Mouse (Mus musculus): ENCODE measurements around the gene Apod. TPM values are rescaled to one million over a fixed set of nuclear protein-coding genes. Genes with fewer than 3 reads are reported as not detected.

Apod gene
- polyA plus RNA-seq, 1 experiment from 2014 or later = 17.4 TPM

- H3K4me3 ChIP-seq = no peak overlapping the region
Measured at GRCm38 (mm10) chr16:31293761-31294160, 20.8 kb downstream of the Apod start.

GRCm38 (mm10) chr16:31290751-31291365, 23.8 kb downstream of the Apod start:
- no peak overlapping the region for H3K4me3 ChIP-seq
- DNase-seq (ENCODE audit: low spot score) = no peak
- no peaks in the 10 kb centered on the region for H3K4me1 ChIP-seq
- H3K9me3 ChIP-seq (replicated peaks) = no peaks in the 10 kb centered on the region
- H3K27ac ChIP-seq (replicated peaks) = no peak overlapping the region
- WGBS = 88% methylated on average over 7 of the region's 7 CpGs
- H3K27me3 ChIP-seq (ENCODE audit: low read depth, poor library complexity, severe bottlenecking) = no peaks in the 10 kb centered on the region
- no peaks in the 10 kb centered on the region for H3K36me3 ChIP-seq

More at GRCm38 (mm10) chr16:31293761-31294160, 20.8 kb downstream of the Apod start:
- 79% methylated on average over 4 of the region's 4 CpGs for WGBS
- Histone ChIP-seq H3K9me3 (replicated peaks) (no peaks in the 10 kb centered on the region), H3K4me1 (no peaks in the 10 kb centered on the region), H3K27ac (replicated peaks) (no peak overlapping the region), H3K27me3 (ENCODE audit: low read depth, poor library complexity, severe bottlenecking) (no peaks in the 10 kb centered on the region), H3K36me3 (no peaks in the 10 kb centered on the region)
- DNase-seq (ENCODE audit: low spot score) = no peak

GRCm38 (mm10) chr16:31290281-31290680, 24.3 kb downstream of the Apod start:
- Histone ChIP-seq H3K36me3 (no peaks in the 10 kb centered on the region), H3K27me3 (ENCODE audit: low read depth, poor library complexity, severe bottlenecking) (no peaks in the 10 kb centered on the region), H3K9me3 (replicated peaks) (no peaks in the 10 kb centered on the region), H3K4me1 (no peaks in the 10 kb centered on the region), H3K4me3 (no peak overlapping the region), H3K27ac (replicated peaks) (no peak overlapping the region)
- DNase-seq (ENCODE audit: low spot score) = no peak
- 86% methylated on average over 10 of the region's 10 CpGs for WGBS

- no peak overlapping the region for H3K4me3 ChIP-seq
- WGBS = 84% methylated on average over 3 of the region's 3 CpGs
- H3K4me1 ChIP-seq = no peaks in the 10 kb centered on the region
- H3K9me3 ChIP-seq (replicated peaks) = no peaks in the 10 kb centered on the region
- H3K27ac ChIP-seq (replicated peaks) = no peak overlapping the region
- H3K36me3 ChIP-seq = no peaks in the 10 kb centered on the region
- no peak for DNase-seq (ENCODE audit: low spot score)
- no peaks in the 10 kb centered on the region for H3K27me3 ChIP-seq (ENCODE audit: low read depth, poor library complexity, severe bottlenecking)
Measured at GRCm38 (mm10) chr16:31287712-31288111, 26.9 kb downstream of the Apod start.

- DNase-seq (ENCODE audit: low spot score) = no peak
- H3K4me3 ChIP-seq = no peak overlapping the region
- no peaks in the 10 kb centered on the region for H3K4me1 ChIP-seq
- no peaks in the 10 kb centered on the region for H3K36me3 ChIP-seq
- H3K9me3 ChIP-seq (replicated peaks) = no peaks in the 10 kb centered on the region
- H3K27ac ChIP-seq (replicated peaks) = no peak overlapping the region
- WGBS = 92% methylated on average over 11 of the region's 11 CpGs
- H3K27me3 ChIP-seq (ENCODE audit: low read depth, poor library complexity, severe bottlenecking) = no peaks in the 10 kb centered on the region
Measured at GRCm38 (mm10) chr16:31286801-31287488, 27.7 kb downstream of the Apod start.

- no peak for DNase-seq (ENCODE audit: low spot score)
- Histone ChIP-seq H3K4me3 (no peak overlapping the region), H3K27me3 (ENCODE audit: low read depth, poor library complexity, severe bottlenecking) (no peaks in the 10 kb centered on the region), H3K4me1 (no peaks in the 10 kb centered on the region), H3K36me3 (no peaks in the 10 kb centered on the region), H3K27ac (replicated peaks) (no peak overlapping the region), H3K9me3 (replicated peaks) (no peaks in the 10 kb centered on the region)
- WGBS = 94% methylated on average over 2 of the region's 2 CpGs
Measured at GRCm38 (mm10) chr16:31281981-31282380, 32.6 kb downstream of the Apod start.

- Histone ChIP-seq H3K9me3 (replicated peaks) (no peaks in the 10 kb centered on the region), H3K27ac (replicated peaks) (no peak overlapping the region), H3K4me1 (peaks cover 4% of the 10 kb centered on the region; the same call in 1 of the 2 replicates), H3K27me3 (ENCODE audit: low read depth, poor library complexity, severe bottlenecking) (no peaks in the 10 kb centered on the region), H3K4me3 (no peak overlapping the region), H3K36me3 (no peaks in the 10 kb centered on the region)
- no peak for DNase-seq (ENCODE audit: low spot score)
- WGBS = 90% methylated on average over 4 of the region's 4 CpGs
Measured at GRCm38 (mm10) chr16:31280176-31280575, 34.4 kb downstream of the Apod start.

GRCm38 (mm10) chr16:31278581-31278980, 36.0 kb downstream of the Apod start:
- Histone ChIP-seq H3K27me3 (ENCODE audit: low read depth, poor library complexity, severe bottlenecking) (no peaks in the 10 kb centered on the region), H3K9me3 (replicated peaks) (no peaks in the 10 kb centered on the region), H3K4me3 (no peak overlapping the region), H3K36me3 (no peaks in the 10 kb centered on the region), H3K4me1 (peaks cover 10% of the 10 kb centered on the region), H3K27ac (replicated peaks) (no peak overlapping the region)
- 77% methylated on average over 6 of the region's 6 CpGs for WGBS
- DNase-seq (ENCODE audit: low spot score) = no peak

- Histone ChIP-seq H3K27ac (replicated peaks) (no peak overlapping the region), H3K4me3 (no peak overlapping the region), H3K27me3 (ENCODE audit: low read depth, poor library complexity, severe bottlenecking) (no peaks in the 10 kb centered on the region), H3K9me3 (replicated peaks) (no peaks in the 10 kb centered on the region), H3K36me3 (no peaks in the 10 kb centered on the region), H3K4me1 (peaks cover 15% of the 10 kb centered on the region)
- DNase-seq (ENCODE audit: low spot score) = no peak
- WGBS = 67% methylated on average over 2 of the region's 2 CpGs
Measured at GRCm38 (mm10) chr16:31278081-31278480, 36.5 kb downstream of the Apod start.

GRCm38 (mm10) chr16:31276962-31277361, 37.6 kb downstream of the Apod start:
- Histone ChIP-seq H3K27me3 (ENCODE audit: low read depth, poor library complexity, severe bottlenecking) (no peaks in the 10 kb centered on the region), H3K4me3 (no peak overlapping the region), H3K36me3 (peaks cover 9% of the 10 kb centered on the region), H3K4me1 (peaks cover 25% of the 10 kb centered on the region), H3K27ac (replicated peaks) (no peak overlapping the region), H3K9me3 (replicated peaks) (no peaks in the 10 kb centered on the region)
- DNase-seq (ENCODE audit: low spot score) = no peak
- WGBS = 91% methylated on average over 7 of the region's 7 CpGs

- H3K27ac ChIP-seq (replicated peaks) = no peak overlapping the region
- H3K27me3 ChIP-seq (ENCODE audit: low read depth, poor library complexity, severe bottlenecking) = no peaks in the 10 kb centered on the region
- peaks cover 25% of the 10 kb centered on the region for H3K4me1 ChIP-seq
- WGBS = 74% methylated on average over 7 of the region's 7 CpGs
- H3K9me3 ChIP-seq (replicated peaks) = no peaks in the 10 kb centered on the region
- peaks cover 13% of the 10 kb centered on the region for H3K36me3 ChIP-seq
- no peak for DNase-seq (ENCODE audit: low spot score)
- no peak overlapping the region for H3K4me3 ChIP-seq
Measured at GRCm38 (mm10) chr16:31276539-31276938, 38.1 kb downstream of the Apod start.

GRCm38 (mm10) chr16:31274674-31275460, 39.7 kb downstream of the Apod start, which contains the start of gene Ppp1r2:
Gene Ppp1r2 (minus strand): TSS chr16:31275277.
- Histone ChIP-seq H3K27ac (replicated peaks) (peak within 1 kb of the TSS; percentile 97), H3K27me3 (ENCODE audit: low read depth, poor library complexity, severe bottlenecking) (no peaks in the 10 kb centered on the region), H3K4me3 (peak within 1 kb of the TSS; percentile 91), H3K9me3 (replicated peaks) (no peaks in the 10 kb centered on the region), H3K36me3 (peaks cover 25% of the 10 kb centered on the region), H3K4me1 (peaks cover 25% of the 10 kb centered on the region)
- DNase-seq (ENCODE audit: low spot score) = peak; percentile 94
- WGBS = under 1% methylated on average over 83 of the region's 83 CpGs

GRCm38 (mm10) chr16:31274084-31274483, 40.5 kb downstream of the Apod start:
- Histone ChIP-seq H3K36me3 (peaks cover 25% of the 10 kb centered on the region), H3K4me1 (peaks cover 25% of the 10 kb centered on the region), H3K27ac (replicated peaks) (peak overlapping the region; percentile 97), H3K4me3 (peak overlapping the region; percentile 91), H3K27me3 (ENCODE audit: low read depth, poor library complexity, severe bottlenecking) (no peaks in the 10 kb centered on the region), H3K9me3 (replicated peaks) (no peaks in the 10 kb centered on the region)
- no peak for DNase-seq (ENCODE audit: low spot score)
- WGBS = 15% methylated on average over 6 of the region's 6 CpGs

All from midbrain, embryonic 10.5 days (tissue).